Mouse (Mus musculus) cortical plate, adult 2 months (tissue): ENCODE data around the gene Gprc5b.

Source experiments
- CTCF ChIP-seq: fragments of 200-500 bp; IDR thresholded peaks from 2 replicates; pipeline ENCODE4 v1.5.1; 2011; ENCODE audit warnings: mild to moderate bottlenecking, control low read depth, low read length; ENCODE audit not compliant: insufficient read depth; ENCODE audit errors: extremely low read depth
- POLR2A ChIP-seq: fragments of 200-500 bp; IDR thresholded peaks from 2 replicates; pipeline ENCODE4 v1.6.1; 2011; ENCODE audit warnings: mild to moderate bottlenecking, low read length, control low read depth; ENCODE audit not compliant: insufficient read depth; ENCODE audit errors: extremely low read depth

GRCm38 (mm10) chr7:119037581-119037980 lies 42.6 kb upstream of the Gprc5b start:
- no peak for TF ChIP-seq CTCF
- no peak for TF ChIP-seq POLR2A
